Mouse (Mus musculus) heart, embryonic 13.5 days (tissue): ENCODE results near the gene Sh2d1a. TPM values are rescaled to one million over a fixed set of nuclear protein-coding genes. Genes with fewer than 3 reads are reported as not detected.

Experiments used
- ATAC-seq: fragments of 200-750 bp; cut with Nextera tagmentation; 2 replicates; pipeline ENCODE4 v1.8.0; 2017; ENCODE audit warnings: moderate TSS enrichment; ENCODE audit not compliant: insufficient number of reproducible peaks, low FRiP score, low TSS enrichment; ENCODE audit errors: extremely low read depth
- H3K27ac ChIP-seq: fragments of 300-500 bp; sonication (generic); replicated peaks from 2 replicates; pipeline ENCODE4 v1.5.1; 2015; ENCODE audit warnings: moderate library complexity, mild to moderate bottlenecking, inconsistent platforms
- H3K27me3 ChIP-seq: fragments of 300-500 bp; sonication (generic); replicated peaks from 2 replicates; pipeline ENCODE4 v1.6.1; 2015; ENCODE audit warnings: mild to moderate bottlenecking, inconsistent platforms
- H3K36me3 ChIP-seq: fragments of 300-500 bp; sonication (generic); 2 replicates; pipeline ENCODE4 v1.6.1; 2015; ENCODE audit warnings: mild to moderate bottlenecking, inconsistent platforms
- H3K4me1 ChIP-seq: fragments of 300-500 bp; sonication (generic); 2 replicates; pipeline ENCODE4 v1.6.1; 2015; ENCODE audit warnings: inconsistent platforms
- H3K4me2 ChIP-seq: fragments of 300-500 bp; sonication (generic); 2 replicates; pipeline ENCODE4 v1.6.1; 2015; ENCODE audit warnings: inconsistent platforms, mild to moderate bottlenecking, moderate library complexity
- H3K4me3 ChIP-seq: fragments of 300-500 bp; sonication (generic); 2 replicates; pipeline ENCODE4 v1.5.1; 2015; ENCODE audit warnings: moderate library complexity, mild to moderate bottlenecking, inconsistent platforms
- H3K9ac ChIP-seq: fragments of 300-500 bp; sonication (generic); 2 replicates; pipeline ENCODE4 v1.6.1; 2015; ENCODE audit warnings: inconsistent platforms, mild to moderate bottlenecking, moderate library complexity
- H3K9me3 ChIP-seq: fragments of 300-500 bp; sonication (generic); 2 replicates; pipeline ENCODE4 v1.6.1; 2016; ENCODE audit warnings: inconsistent platforms
- WGBS: fragments of 180-500 bp; shearing (Covaris S2); methylation state at CpG from one replicate; pipeline ENCODE4 v1.1.7; 2015; ENCODE audit warnings: mixed read lengths; 5-methylcytosine and 5-hydroxymethylcytosine counted together
- polyA plus RNA-seq: library from polyadenylated mRNA; unstranded; fragments of >200 nt; fragmentation: Nextera tagmentation; extraction: Ambion mirVana; gene quantifications from 2 replicates; pipeline ENCODE4 v1.2.1, GENCODE M21; 2015

The Sh2d1a gene
- polyA plus RNA-seq = not detected in 2 replicates

DNA sequence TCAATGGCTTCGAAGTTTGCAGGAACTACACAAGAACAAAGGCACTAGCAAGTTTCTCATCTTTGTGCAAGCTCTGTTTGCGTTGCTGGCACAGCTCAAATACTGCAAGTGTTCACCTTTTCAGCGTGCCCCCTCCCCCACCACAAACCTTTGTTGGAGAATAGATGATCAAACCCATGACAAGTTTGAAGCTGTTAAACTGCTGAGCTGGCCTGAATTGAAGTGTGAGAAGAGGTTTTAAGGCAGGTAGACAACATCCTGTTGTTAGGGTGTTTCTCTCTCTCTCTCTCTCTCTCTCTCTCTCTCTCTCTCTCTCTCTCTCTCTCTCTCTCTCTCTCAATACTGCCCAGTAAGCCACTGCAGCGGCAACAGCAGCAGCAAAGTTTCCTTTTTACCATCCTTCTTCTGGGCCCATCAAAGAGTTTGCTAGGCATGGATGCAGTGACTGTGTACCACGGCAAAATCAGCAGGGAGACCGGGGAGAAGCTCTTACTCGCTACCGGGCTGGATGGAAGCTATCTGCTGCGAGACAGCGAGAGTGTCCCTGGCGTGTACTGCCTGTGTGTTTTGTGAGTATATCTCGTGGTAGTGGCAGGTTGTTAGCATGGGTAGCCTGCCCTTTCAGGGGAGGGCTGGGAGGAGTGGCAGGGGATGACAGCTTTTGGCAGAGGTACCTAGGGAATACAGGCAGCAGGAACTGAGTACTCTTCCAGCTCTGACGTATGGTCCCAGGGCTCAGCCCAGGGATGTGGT is at the start of gene Sh2d1a:
Gene Sh2d1a, plus strand, starts transcription at position 163 of the 753 bp plus-strand sequence.
- no peak within 1 kb of the TSS for H3K27ac ChIP-seq
- H3K27me3 ChIP-seq = no peaks in the 10 kb centered on the region
- H3K4me2 ChIP-seq = no peak within 1 kb of the TSS
- no peaks in the 10 kb centered on the region for H3K9me3 ChIP-seq
- no peaks in the 10 kb centered on the region for H3K36me3 ChIP-seq
- H3K4me1 ChIP-seq = no peaks in the 10 kb centered on the region
- H3K4me3 ChIP-seq = no peak within 1 kb of the TSS
- no peak within 1 kb of the TSS for H3K9ac ChIP-seq
- 76% methylated on average over 13 of the region's 13 CpGs for WGBS
- no peak for ATAC-seq

DNA sequence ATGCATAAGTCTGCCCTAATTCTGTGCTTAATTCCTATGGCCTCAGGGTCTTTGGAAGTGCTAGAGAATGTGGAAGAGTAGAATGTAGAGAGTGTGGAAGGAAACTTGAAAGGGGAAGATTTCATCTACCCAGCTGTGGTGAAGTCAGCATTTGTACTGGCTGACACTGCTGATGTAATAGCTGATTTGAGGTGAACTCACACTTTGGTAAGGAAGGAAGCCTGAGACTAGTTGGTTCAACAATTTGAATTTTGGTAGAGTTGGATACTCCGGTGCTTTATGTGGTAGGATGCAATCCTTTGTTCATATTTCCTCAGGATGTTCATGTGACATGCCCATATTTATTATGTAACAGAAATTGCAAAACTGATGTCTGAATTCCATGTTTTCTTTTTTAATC is 49.3 kb upstream of the Sh2d1a start:
- H3K9me3 ChIP-seq = no peaks in the 10 kb centered on the region
- H3K27me3 ChIP-seq = no peaks in the 10 kb centered on the region
- H3K36me3 ChIP-seq = no peaks in the 10 kb centered on the region
- H3K9ac ChIP-seq = no peak overlapping the region
- ATAC-seq = no peak
- no peaks in the 10 kb centered on the region for H3K4me1 ChIP-seq
- 92% methylated on average over 1 of the region's 1 CpGs for WGBS
- no peak overlapping the region for H3K4me3 ChIP-seq
- no peak overlapping the region for H3K27ac ChIP-seq
- no peak overlapping the region for H3K4me2 ChIP-seq

DNA sequence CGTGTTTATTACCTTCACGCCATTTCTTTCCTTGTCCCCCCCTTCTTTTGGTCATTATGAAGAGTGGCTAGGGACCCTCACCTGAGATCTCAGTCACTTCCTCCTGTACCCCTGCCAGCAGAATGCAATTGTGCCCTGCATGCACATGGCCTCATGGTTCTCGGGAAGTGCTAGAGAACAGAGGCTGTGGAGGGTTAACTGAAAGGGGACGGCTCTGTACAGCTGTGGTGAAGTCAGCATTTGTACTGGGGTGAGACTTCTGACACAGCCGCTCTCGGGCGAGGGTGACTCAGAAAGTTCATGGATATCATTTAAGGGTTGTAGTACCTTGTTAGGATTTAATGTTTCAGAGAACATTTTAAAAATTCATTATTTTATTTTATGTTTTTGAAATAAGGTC is 47.7 kb upstream of the Sh2d1a start:
- H3K27me3 ChIP-seq = no peaks in the 10 kb centered on the region
- no peak for ATAC-seq
- no peak overlapping the region for H3K4me2 ChIP-seq
- no peak overlapping the region for H3K9ac ChIP-seq
- WGBS = 66% methylated on average over 7 of the region's 7 CpGs
- H3K4me3 ChIP-seq = no peak overlapping the region
- H3K4me1 ChIP-seq = no peaks in the 10 kb centered on the region
- H3K9me3 ChIP-seq = no peaks in the 10 kb centered on the region
- no peak overlapping the region for H3K27ac ChIP-seq
- H3K36me3 ChIP-seq = no peaks in the 10 kb centered on the region

DNA sequence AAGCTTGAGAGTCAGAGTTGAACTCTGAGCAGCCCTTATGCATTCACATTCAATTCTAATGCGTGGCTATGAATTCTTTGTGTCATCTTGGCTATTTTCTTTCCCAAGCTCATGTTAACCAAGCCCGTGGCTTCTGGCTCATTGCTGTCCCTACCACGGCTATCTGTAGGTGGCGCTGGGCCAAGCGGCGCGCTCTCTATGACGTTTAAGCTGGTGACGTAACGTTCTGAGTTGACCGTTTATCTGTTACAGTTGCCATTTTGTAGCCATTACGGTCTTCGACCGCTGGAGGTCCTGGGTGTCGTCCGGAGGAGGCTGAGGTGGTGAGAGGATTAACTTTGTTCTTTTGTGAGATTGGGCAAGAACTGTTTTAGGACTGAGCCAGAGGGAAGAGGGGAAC is 12.8 kb upstream of the Sh2d1a start, which contains the start of gene Tex13c2:
Gene Tex13c2, plus strand, starts transcription at position 246 of the 400 bp plus-strand sequence.
- 0 out of 2 replicates have a peak, but pooled peaks cover 2% of the 10 kb centered on the region for H3K9me3 ChIP-seq
- no peaks in the 10 kb centered on the region for H3K36me3 ChIP-seq
- H3K9ac ChIP-seq = no peak within 1 kb of the TSS
- H3K4me1 ChIP-seq = no peaks in the 10 kb centered on the region
- H3K27ac ChIP-seq = no peak within 1 kb of the TSS
- no peak within 1 kb of the TSS for H3K4me2 ChIP-seq
- 83% methylated on average over 16 of the region's 16 CpGs for WGBS
- no peak within 1 kb of the TSS for H3K4me3 ChIP-seq
- no peaks in the 10 kb centered on the region for H3K27me3 ChIP-seq
- no peak for ATAC-seq

DNA sequence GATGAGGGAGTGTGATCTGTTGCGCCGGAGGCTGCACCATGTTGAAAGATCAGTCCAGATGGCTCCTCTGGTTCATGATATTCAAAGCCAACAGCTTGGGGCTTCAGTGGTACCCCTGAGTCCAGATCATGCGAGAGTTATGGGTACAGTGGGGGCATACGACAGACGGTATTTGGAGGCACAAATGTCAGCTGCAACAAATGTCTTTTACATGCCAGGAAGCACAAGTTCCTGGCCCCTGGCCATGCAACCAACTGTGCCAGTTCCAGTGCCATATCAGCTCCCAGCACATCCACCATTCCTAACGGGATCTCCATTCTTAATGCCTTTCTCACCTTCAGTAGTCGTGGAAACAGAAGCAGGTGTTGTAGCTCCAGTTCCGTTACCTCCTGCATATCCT is 11.9 kb upstream of the Sh2d1a start:
- H3K36me3 ChIP-seq = no peaks in the 10 kb centered on the region
- WGBS = 83% methylated on average over 8 of the region's 8 CpGs
- ATAC-seq = no peak

DNA sequence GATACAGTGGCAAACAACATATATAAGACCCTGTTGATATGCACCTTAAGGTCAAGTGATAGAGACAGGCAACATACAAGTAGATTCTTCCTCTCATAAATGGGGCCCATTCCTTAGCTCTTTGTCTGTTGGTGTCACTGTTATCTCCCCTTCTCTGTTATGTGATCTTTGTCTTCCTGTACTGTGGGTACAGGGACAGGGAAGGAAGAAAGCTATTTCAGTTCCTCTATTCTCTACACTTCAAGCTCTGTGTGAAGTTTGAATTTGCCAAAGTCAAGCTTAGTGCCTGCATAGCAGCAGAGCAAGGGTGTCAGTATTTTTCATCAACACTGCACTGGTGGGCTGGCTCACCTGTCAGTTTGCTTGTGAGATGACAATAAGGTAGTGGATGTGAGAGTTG is 1.7 kb upstream of the Sh2d1a start:
- H3K36me3 ChIP-seq = no peaks in the 10 kb centered on the region
- H3K9ac ChIP-seq = no peak overlapping the region
- H3K4me3 ChIP-seq = no peak overlapping the region
- no peak overlapping the region for H3K27ac ChIP-seq
- H3K27me3 ChIP-seq = no peaks in the 10 kb centered on the region
- no peak for ATAC-seq
- no peaks in the 10 kb centered on the region for H3K4me1 ChIP-seq
- no peaks in the 10 kb centered on the region for H3K9me3 ChIP-seq
- H3K4me2 ChIP-seq = no peak overlapping the region

More for the DNA sequence above, 11.9 kb upstream of the Sh2d1a start:
- H3K9ac ChIP-seq = no peak overlapping the region
- H3K27me3 ChIP-seq = no peaks in the 10 kb centered on the region
- no peak overlapping the region for H3K27ac ChIP-seq
- no peak overlapping the region for H3K4me3 ChIP-seq
- H3K4me1 ChIP-seq = no peaks in the 10 kb centered on the region
- 0 out of 2 replicates have a peak, but pooled peaks cover 2% of the 10 kb centered on the region for H3K9me3 ChIP-seq
- H3K4me2 ChIP-seq = no peak overlapping the region

DNA sequence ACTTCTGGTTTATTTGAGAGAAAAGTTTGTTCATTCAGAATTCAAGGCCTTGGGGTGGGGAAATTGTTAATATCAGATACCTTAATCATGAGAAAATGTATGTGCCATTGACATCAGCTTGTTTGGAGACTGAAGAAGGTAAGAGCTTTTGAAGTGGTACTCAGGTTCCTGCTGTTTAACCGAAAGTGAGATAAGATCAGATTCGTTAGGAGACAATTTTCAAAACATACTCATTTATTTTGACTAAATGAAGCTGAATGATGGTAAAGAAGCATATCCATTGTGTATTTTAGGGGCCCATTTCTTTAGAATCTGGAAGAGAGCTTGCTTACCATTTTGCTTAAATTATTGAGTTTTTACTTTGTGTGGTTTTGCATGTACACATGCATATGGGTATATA is 8.9 kb downstream of the Sh2d1a start:
- H3K4me2 ChIP-seq = no peak overlapping the region
- H3K4me1 ChIP-seq = no peaks in the 10 kb centered on the region
- no peaks in the 10 kb centered on the region for H3K9me3 ChIP-seq
- no peak overlapping the region for H3K9ac ChIP-seq
- 63% methylated on average over 2 of the region's 2 CpGs for WGBS
- H3K4me3 ChIP-seq = no peak overlapping the region
- ATAC-seq = no peak
- no peak overlapping the region for H3K27ac ChIP-seq
- no peaks in the 10 kb centered on the region for H3K36me3 ChIP-seq
- H3K27me3 ChIP-seq = no peaks in the 10 kb centered on the region

DNA sequence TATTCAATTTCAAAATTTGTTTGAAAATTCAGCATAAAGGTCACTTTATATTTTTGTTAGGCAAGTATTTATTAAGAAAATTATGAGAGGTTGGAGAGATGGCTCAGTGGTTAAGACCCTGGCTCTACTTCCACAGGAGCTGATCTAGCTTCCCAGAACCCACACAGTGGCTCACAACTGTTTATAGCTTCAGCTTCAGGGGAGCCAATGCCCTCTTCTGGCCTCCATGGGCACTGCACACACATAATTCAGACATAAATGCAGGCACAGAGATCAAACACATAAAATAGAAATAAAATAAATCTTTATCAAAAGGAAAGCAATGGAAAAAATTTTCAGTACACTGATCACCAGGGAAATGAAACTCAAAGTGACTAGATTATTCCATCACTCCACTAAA is 10.3 kb downstream of the Sh2d1a start:
- Histone ChIP-seq H3K36me3 (no peaks in the 10 kb centered on the region), H3K9me3 (no peaks in the 10 kb centered on the region), H3K27ac (no peak overlapping the region), H3K9ac (no peak overlapping the region), H3K27me3 (no peaks in the 10 kb centered on the region), H3K4me2 (no peak overlapping the region), H3K4me3 (no peak overlapping the region), H3K4me1 (no peaks in the 10 kb centered on the region)
- ATAC-seq = no peak

DNA sequence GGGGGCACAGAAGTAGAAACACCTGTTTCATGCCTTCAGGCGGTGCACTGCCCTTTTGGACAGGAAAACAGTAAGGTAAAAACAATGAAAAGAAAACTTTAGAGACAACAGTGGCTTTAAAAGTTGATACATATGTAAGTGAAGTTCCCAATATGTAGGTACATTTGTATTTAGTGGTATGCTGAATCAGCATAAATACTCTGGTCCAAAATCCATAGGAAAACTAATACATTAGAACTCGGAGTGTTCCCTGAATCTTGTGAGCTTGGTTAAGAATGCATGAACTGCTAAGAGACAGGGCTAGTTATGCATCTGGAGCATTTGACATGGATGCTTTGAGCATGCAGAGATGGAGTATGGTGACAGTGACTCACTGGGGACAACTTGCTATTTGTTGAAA is 20.6 kb downstream of the Sh2d1a start:
- no peaks in the 10 kb centered on the region for H3K27me3 ChIP-seq
- H3K4me3 ChIP-seq = no peak overlapping the region
- no peaks in the 10 kb centered on the region for H3K4me1 ChIP-seq
- no peak overlapping the region for H3K4me2 ChIP-seq
- no peak overlapping the region for H3K27ac ChIP-seq
- WGBS = 79% methylated on average over 2 of the region's 2 CpGs
- no peak overlapping the region for H3K9ac ChIP-seq
- no peak for ATAC-seq
- H3K36me3 ChIP-seq = no peaks in the 10 kb centered on the region
- no peaks in the 10 kb centered on the region for H3K9me3 ChIP-seq

DNA sequence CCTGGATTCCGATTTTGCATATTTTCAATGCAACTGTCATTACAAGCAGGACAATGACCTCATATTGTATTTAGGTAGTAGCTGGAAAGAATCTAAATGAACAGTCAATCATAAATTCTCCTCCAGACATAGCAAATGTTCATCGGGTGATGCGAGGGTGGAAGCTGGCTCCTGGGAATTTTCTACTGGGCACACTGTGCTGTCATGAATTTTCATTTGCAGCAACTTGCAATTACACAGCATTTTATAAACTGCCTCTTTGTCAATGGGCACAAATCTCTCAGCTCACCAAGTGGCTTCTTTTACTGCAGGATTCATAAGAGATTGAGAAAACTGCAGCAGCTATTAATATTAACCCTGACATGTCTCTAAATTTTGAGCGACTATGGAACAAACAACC is 28.4 kb downstream of the Sh2d1a start:
- no peak overlapping the region for H3K4me3 ChIP-seq
- 77% methylated on average over 4 of the region's 4 CpGs for WGBS
- H3K4me2 ChIP-seq = no peak overlapping the region
- H3K9ac ChIP-seq = no peak overlapping the region
- H3K4me1 ChIP-seq = no peaks in the 10 kb centered on the region
- no peaks in the 10 kb centered on the region for H3K9me3 ChIP-seq
- no peaks in the 10 kb centered on the region for H3K36me3 ChIP-seq
- H3K27ac ChIP-seq = no peak overlapping the region
- H3K27me3 ChIP-seq = no peaks in the 10 kb centered on the region
- ATAC-seq = no peak

DNA sequence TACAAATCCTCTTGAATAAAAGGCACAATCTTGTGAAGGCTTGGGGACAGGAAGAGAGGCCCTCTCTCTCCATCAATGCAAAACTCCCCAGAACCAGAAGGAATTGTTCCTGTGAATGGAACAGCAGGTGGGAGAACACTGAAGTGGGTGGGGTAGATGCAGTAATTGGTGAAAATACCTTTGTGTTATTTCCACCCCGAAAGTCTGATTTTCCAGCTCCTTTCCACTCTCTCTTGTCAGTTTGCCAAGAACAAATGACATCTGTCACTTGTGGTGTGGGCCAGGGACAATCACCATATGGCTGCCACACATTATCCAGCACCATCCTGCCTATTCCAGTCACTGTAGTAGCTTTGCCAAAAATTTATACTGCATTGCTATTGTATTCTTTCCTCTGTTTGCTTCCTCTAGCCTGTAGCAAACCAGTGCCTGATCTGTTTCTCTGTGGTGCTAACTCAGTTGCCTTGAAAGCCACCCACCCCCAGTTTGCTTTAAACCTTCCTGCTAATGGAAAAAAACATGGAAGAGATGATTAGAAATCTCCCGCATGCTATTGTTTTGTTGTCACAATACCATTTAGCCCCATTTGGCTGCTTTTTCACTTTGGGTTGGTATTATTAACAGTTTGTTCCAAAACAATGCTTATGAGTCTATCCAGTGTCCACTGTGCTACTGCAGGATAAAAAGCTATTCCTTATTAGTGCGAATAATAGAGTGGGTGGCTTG is 37.9 kb downstream of the Sh2d1a start:
- Histone ChIP-seq H3K9me3 (no peaks in the 10 kb centered on the region), H3K4me2 (peak overlapping the region; percentile 58), H3K4me3 (peak overlapping the region; percentile 37), H3K27me3 (no peaks in the 10 kb centered on the region), H3K9ac (peak overlapping the region; percentile 44; the same call in 1 of the 2 replicates), H3K4me1 (no peaks in the 10 kb centered on the region), H3K36me3 (no peaks in the 10 kb centered on the region), H3K27ac (no peak overlapping the region)
- WGBS = 29% methylated on average over 3 of the region's 3 CpGs
- ATAC-seq = no peak

DNA sequence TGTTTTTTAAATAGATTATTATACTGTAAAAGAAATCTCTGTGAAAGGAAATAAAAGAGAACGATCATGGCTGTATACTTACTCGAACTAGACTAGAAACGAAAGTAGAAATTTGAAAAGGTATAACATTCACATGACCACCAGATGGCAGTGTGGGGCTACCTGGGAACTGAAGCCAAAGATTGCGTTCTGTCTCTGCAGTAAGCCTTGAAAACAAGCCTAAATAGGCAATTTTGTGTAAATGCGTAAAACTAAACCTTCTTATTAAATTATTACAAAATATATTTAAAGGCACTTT is 38.5 kb downstream of the Sh2d1a start:
- no peaks in the 10 kb centered on the region for H3K9me3 ChIP-seq
- no peaks in the 10 kb centered on the region for H3K36me3 ChIP-seq
- H3K4me2 ChIP-seq = peak overlapping the region; percentile 58
- H3K27me3 ChIP-seq = no peaks in the 10 kb centered on the region
- no peaks in the 10 kb centered on the region for H3K4me1 ChIP-seq
- no peak overlapping the region for H3K27ac ChIP-seq
- H3K4me3 ChIP-seq = peak overlapping the region; percentile 37
- WGBS = 30% methylated on average over 5 of the region's 5 CpGs
- peak overlapping the region; percentile 44; the same call in 1 of the 2 replicates for H3K9ac ChIP-seq
- no peak for ATAC-seq
